Mouse (Mus musculus) cerebellum, adult (tissue): ENCODE results near the gene Cacnb1.

Experiments used
- ATAC-seq: cut with Nextera tagmentation; 2 replicates; pipeline ENCODE4 v1.9.2; 2017; ENCODE audit warnings: mild to moderate bottlenecking, moderate library complexity, mixed read lengths; ENCODE audit not compliant: insufficient number of reproducible peaks, low FRiP score, low TSS enrichment

Cacnb1 gene

GRCm38 (mm10) chr11:97994539-97995100, 28.2 kb downstream of the Cacnb1 start:
- ATAC-seq, result no peak

- peak; percentile 71; the same call in 1 of the 2 replicates for ATAC-seq
Observed at GRCm38 (mm10) chr11:97988530-97989096, 34.2 kb downstream of the Cacnb1 start.

GRCm38 (mm10) chr11:97987551-97988526, 35.0 kb downstream of the Cacnb1 start:
- peak; percentile 22; the same call in 1 of the 2 replicates for ATAC-seq

GRCm38 (mm10) chr11:97986738-97987465, 35.9 kb downstream of the Cacnb1 start:
- no peak for ATAC-seq

GRCm38 (mm10) chr11:97985727-97986677, 36.8 kb downstream of the Cacnb1 start, which contains the start of gene Plxdc1:
Gene Plxdc1 (minus strand): TSS chr11:97986444.
- no peak for ATAC-seq

- no peak for ATAC-seq
Observed at GRCm38 (mm10) chr11:97983983-97984382, 38.9 kb downstream of the Cacnb1 start.

GRCm38 (mm10) chr11:97983506-97983905, 39.3 kb downstream of the Cacnb1 start:
- ATAC-seq, result no peak

GRCm38 (mm10) chr11:97982721-97983120, 40.1 kb downstream of the Cacnb1 start:
- ATAC-seq, result no peak

- no peak for ATAC-seq
Observed at GRCm38 (mm10) chr11:97980531-97980966, 42.3 kb downstream of the Cacnb1 start.

GRCm38 (mm10) chr11:97979824-97980495, 42.9 kb downstream of the Cacnb1 start:
- ATAC-seq, result no peak

- no peak for ATAC-seq
Observed at GRCm38 (mm10) chr11:97978392-97978791, 44.4 kb downstream of the Cacnb1 start.

- no peak for ATAC-seq
Observed at GRCm38 (mm10) chr11:97977797-97978196, 45.0 kb downstream of the Cacnb1 start.

GRCm38 (mm10) chr11:97974746-97975145, 48.1 kb downstream of the Cacnb1 start:
- no peak for ATAC-seq

GRCm38 (mm10) chr11:97974141-97974540, 48.7 kb downstream of the Cacnb1 start:
- ATAC-seq, result no peak

- no peak for ATAC-seq
Observed at GRCm38 (mm10) chr11:97972434-97972833, 50.4 kb downstream of the Cacnb1 start.

- ATAC-seq, result no peak
Observed at GRCm38 (mm10) chr11:97971232-97971631, 51.6 kb downstream of the Cacnb1 start.

- no peak for ATAC-seq
Observed at GRCm38 (mm10) chr11:97970771-97971170, 52.1 kb downstream of the Cacnb1 start.

- ATAC-seq, result no peak
Observed at GRCm38 (mm10) chr11:97968385-97968784, 54.4 kb downstream of the Cacnb1 start.

- no peak for ATAC-seq
Observed at GRCm38 (mm10) chr11:97967114-97967513, 55.7 kb downstream of the Cacnb1 start.
